Mouse (Mus musculus) heart, postnatal 14 days (tissue): ENCODE measurements around the gene Cenpc1. TPM values are rescaled to one million over a fixed set of nuclear protein-coding genes. Genes with fewer than 3 reads are reported as not detected.

Experiments
- DNase-seq, 2 experiments: peaks; one replicate each; pipeline ENCODE4 v3.0.0; 2021 to 2022
- intact Hi-C: fragments of 180-260 bp; cut with DNase I; formaldehyde crosslinking; loops from one replicate; pipeline ENCODE4 v1.15.1; 2025
- total RNA-seq, 2 experiments: library from RNA; stranded (reverse); gene quantifications; 2 replicates each; pipeline ENCODE4 v1.2.3; 2021

Cenpc1 gene
- total RNA-seq, 2 experiments from 2014 or later, result 7.3 to 7.8 TPM

DNA sequence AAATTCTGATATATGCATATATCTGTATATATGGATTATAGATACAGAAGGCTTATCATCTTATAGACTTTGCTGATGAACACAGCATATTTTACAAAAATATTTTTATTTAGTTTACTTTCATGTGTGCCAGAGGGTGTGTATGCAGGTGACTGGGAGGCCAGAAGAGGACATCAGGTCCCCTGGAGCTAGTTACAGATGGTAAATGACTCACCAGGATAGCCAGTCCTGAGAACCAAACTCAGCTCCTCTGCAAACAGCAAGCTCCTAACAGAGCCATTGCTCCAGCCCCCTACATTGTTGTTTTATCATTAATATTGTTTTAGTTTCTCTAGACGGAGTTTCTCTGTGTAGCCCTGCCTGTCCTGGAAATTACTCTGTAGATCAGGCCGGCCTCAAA lies 35.6 kb downstream of the Cenpc1 start:
- intact Hi-C loops, result no loop called here
- DNase-seq, result no peak

DNA sequence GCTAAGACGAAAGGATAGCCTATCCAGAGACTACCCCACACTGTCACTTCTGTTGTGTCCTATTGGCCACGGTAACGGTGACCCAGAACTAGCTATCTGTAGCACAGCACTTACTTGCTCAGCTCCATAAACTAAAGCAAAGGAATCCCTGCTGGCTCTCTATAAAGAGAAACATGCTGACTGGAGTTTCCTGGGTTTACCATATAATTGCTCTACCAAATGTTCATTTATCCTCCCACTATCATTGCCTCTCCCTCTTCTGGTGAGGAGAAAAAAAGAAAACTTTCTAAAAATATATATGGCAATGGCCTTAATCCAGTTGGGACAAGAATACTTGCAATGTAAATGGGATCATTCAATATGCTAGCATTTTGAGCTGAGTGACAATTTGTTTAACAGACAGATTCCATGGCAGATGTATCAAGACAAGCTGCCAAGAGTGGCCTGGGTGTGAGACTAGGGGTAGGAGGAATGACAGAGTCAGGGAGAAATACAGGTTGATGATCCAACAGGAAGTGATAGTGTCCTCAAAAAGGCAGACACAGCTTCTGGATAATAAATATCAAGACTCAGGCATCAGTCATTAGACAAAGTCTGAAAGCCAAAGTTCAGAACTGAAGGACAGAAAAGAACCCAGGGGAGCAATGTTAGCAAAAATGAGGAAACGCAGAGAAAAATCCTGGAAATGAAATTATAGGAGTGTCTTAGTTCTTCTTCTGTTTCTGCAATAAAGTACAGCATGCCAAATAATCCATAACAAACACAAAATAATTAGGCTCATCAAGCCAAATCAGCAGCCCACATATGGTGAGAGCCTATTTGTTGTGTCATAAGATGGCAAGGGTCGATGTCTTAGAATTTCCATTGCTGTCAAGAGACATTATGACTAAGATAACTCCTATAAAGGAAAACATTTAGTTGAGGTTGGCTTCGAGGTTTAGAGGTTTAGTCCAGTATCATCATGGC lies 68.6 kb downstream of the Cenpc1 start:
- no peak for DNase-seq
- intact Hi-C loops, result no loop called here

DNA sequence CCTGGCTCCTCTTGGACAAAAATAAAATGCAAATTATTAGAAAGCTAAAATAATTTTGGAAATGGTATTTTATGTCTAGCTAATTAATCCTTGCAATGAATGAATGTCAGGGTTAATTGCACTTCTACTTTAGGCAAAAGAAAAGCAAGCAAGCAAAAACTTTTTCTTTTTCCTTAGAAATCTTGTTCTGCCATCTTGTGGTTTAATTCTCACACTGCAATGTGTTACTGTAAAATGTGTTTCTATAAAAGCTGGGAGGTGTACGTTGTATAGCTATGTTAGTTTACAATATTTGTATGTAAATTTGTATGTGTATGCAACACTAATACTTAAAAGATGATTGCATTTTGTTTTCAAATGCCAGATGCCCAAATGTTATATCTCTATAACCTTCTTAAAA lies 70.8 kb downstream of the Cenpc1 start:
- intact Hi-C loops, result loop anchor here (5.0 kb wide), 1 partner anchor 407 kb away; no protein-coding TSS in a partner anchor
- no peak for DNase-seq

DNA sequence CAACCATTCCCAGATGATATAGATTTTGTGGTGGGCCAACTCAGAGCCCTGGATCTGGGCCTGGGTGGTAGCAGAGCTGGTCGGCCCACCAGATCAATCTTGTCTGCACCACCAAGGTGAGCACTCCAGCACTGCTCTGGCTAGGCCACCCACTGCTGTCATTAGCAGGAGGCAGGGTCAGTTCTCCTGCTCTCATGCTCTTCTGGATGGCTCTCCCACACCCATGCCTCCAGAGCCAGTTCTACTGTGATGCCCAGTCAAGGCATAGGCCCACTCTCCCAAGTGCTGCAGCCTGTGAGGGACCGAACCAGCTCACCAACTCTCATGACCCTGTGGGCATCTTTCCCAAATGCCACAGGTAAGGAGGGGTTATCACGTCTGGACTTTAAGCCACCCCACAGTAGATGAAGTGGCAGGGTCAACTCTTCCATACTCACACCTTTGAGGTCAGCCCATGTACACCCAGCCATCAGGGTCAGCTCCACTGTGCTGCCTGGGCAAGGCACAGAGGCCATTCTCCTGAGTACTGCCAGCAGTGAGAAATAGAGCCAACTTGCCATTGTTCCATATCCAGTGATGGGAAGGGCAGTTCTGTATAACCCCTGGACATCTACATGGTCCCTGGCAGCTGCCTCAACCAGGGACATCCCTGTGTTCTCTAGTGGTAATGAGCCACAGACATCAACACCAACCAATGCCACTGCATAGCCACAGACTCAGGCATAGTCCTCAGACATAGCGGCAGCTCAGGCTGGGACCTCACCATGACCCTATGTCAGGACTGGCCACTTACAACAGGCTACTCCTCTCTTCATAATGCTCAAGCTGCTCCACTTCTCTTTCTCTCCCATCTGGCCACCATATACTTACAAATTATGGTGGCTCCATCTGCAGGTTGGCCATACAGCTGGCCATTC lies 72.3 kb downstream of the Cenpc1 start:
- no peak for DNase-seq
- intact Hi-C loops, result loop anchor here (5.0 kb wide), 1 partner anchor 406 kb away; no protein-coding TSS in a partner anchor

DNA sequence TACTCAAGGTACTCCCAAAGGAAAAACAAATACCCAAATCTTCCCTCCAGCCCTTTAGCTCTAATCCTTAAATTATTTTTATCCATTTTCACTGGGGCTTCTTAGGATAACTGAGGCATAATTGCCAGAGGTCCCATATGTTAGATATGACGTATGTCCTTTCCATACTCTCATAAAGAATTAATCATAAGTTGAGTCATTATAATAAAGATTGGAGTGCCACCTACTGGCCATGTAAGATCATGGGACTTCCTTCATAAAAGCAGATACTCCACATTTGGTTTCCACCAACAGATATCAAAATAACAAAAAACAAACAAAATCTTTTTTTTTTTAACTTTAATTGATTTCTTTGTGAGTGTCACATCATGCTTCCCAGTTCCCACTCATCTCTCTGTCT lies 73.3 kb downstream of the Cenpc1 start:
- DNase-seq, result no peak
- intact Hi-C loops, result loop anchor here (5.0 kb wide), 1 partner anchor 405 kb away; no protein-coding TSS in a partner anchor

DNA sequence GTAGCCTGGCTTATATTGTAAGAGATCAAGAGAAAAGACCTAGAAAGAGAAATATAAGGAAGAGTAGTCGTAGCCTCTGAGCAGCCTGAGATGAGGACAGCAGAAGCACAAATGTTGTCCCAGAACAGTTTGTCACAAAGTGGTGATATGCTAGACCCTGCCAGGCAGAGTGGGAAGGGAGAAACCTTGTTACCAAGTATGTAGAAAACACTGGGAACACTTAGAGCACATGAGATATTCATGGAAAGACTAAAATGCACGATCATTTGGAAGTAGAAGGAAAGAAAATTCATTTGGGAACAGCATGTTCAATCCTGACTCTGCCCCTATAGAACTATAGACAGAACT lies 77.9 kb downstream of the Cenpc1 start:
- no peak for DNase-seq
- intact Hi-C loops, result no loop called here

DNA sequence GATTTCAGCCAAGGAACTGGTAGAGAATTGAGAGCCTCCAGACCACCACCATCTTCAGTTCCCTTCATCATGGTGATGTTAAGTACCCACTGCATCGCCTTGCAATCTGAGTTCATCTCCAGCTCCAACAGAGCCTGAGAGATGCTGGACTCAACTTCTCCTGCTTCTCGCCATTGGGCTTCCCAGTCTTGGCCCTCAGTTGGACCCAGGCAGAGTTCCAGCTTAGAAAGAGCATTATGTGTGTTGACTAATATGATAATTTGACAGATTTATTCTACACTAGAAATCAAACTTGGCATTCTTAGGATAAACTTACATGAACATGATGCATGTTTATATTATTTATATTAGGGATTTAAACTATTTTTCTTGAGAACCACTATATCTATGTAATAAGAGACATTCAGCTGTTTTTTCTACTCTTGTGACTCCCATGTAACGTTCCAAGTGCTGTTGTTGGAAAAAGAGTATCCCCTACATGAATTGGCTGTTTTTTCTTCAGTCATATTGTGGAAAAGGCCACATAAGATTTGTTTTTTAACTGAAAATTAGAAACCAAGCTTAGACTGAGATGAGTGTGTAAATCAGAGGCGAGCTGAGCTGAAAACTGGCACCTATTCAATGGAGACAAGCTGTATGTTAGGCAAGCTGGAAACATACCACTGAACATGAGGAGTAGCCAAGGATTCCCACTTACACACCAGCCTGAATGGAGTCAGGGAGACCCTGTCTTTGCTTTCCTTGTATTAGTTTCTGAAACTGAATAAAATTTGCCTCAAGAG lies 78.5 kb downstream of the Cenpc1 start:
- no peak for DNase-seq
- intact Hi-C loops, result no loop called here

DNA sequence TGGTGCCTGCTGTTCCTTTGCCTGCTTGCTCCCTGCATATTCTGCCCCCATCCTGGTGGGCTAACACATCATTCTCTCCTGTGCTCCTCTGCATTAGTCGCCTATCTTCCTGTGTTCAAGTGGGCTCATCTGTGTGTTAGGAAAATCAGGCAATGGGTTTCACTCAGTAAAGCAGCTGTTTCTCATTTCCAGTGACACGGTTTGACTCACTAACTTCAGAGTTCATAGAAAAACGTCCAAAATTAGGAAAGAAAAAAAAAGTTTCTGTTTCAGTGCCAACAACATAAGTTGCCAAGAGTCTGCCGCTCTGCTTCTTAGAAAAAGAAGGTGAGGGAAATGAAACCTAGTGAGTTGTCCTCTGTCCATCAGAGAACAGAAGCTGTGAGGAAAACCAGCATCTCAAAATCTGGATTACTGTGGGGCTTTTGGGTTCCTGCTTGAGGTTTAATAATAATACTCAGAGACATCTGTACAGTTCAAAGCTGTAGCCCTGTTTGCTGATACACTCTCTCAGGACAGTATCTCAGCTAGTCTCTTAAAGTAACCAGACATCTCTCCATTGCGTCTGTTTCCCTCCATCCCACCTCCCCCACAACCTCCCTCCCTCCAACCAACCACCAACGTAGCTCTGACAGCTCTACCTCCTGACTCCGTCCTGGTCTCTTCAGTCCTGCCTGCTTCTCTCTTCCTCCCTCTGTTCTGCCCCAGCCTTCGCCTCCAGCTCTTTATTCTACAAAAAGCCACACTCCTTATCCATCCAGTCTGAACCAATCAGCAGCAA lies 87.5 kb downstream of the Cenpc1 start:
- intact Hi-C loops, result no loop called here
- no peak for DNase-seq

DNA sequence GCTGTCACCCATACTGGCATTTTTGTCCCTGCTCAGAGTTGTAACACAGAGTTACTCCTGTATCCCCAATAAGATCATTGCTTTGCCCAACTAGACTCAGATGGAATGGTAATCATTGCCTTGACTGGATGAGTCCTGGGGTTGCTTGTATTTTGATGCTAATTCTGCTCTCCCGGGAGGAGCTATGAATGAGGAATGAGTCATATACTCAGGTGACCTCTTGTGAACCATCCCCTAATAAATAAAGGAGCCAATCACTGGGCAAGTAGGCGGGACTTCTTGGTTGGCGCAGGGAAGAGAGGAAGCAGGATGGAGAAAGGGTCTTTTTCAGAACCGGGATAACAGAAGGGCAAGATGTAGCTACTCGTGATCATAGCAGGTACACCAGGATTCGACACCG lies 102.6 kb downstream of the Cenpc1 start:
- intact Hi-C loops, result no loop called here
- DNase-seq, result no peak

Other genes with a start within 250 kb of the Cenpc1 start
- under 1 TPM; 0.10 to 0.61 TPM for gene Stap1, start 6.2 kb upstream of the Cenpc1 start, total RNA-seq
- gene Uba6, start 107.2 kb upstream of the Cenpc1 start, total RNA-seq, result 1 to 10 TPM; 5.8 to 7.2 TPM
- under 1 TPM; 0.20 to 0.43 TPM for gene Gnrhr, start 132.3 kb upstream of the Cenpc1 start, total RNA-seq
- gene Tmprss11c, start 223.7 kb upstream of the Cenpc1 start, total RNA-seq, result not detected